Mouse (Mus musculus) adrenal gland, adult 8-10 months (tissue): Measurements from ENCODE around the gene P2rx6. TPM values are rescaled to one million over a fixed set of nuclear protein-coding genes. Genes with fewer than 3 reads are reported as not detected.

Experiments used
- total RNA-seq, 4 experiments: library from RNA; stranded (reverse); gene quantifications; 2 replicates each; pipeline ENCODE4 v1.2.4; 2022

Gene P2rx6
- total RNA-seq, 4 experiments from 2014 or later, result 0.55 to 2.9 (median 1.6) TPM

Other genes starting within 250 kb of the P2rx6 start
- gene Serpind1, start 230.5 kb upstream of the P2rx6 start, total RNA-seq, result under 1 TPM; 0.15 to 0.52 (median 0.35) TPM
- gene Snap29, start 155.9 kb upstream of the P2rx6 start, total RNA-seq, result 10 to 100 TPM; 26.7 to 32.4 (median 29.4) TPM
- 100 to 1,000 TPM in 2 of 4 experiments, 10 to 100 TPM in 2; 86.3 to 111 (median 102) TPM for gene Pi4ka, start 155.6 kb upstream of the P2rx6 start, total RNA-seq
- gene Crkl, start 109.9 kb upstream of the P2rx6 start, total RNA-seq, result 10 to 100 TPM; 27.7 to 38.9 (median 36.1) TPM
- 10 to 100 TPM in 3 of 4 experiments, 1 to 10 TPM in 1; 7.9 to 47.0 (median 29.0) TPM for gene Aifm3, start 72.3 kb upstream of the P2rx6 start, total RNA-seq
- 100 to 1,000 TPM in 2 of 4 experiments, 10 to 100 TPM in 2; 64.4 to 118 (median 88.8) TPM for gene Lztr1, start 53.2 kb upstream of the P2rx6 start, total RNA-seq
- gene Thap7, start 30.7 kb upstream of the P2rx6 start, total RNA-seq, result 10 to 100 TPM; 40.6 to 51.2 (median 45.5) TPM
- under 1 TPM in 3 of 4 experiments, not detected in 1; 0.12 to 0.46 (median 0.34) TPM for gene Lrrc74b, start 638 bp upstream of the P2rx6 start, total RNA-seq
- 10 to 100 TPM in 3 of 4 experiments, 1 to 10 TPM in 1; 7.9 to 47.4 (median 28.9) TPM for gene Slc7a4, start 21.3 kb downstream of the P2rx6 start, total RNA-seq
- gene Smpd4, start 57.5 kb downstream of the P2rx6 start, total RNA-seq, result 10 to 100 TPM; 33.4 to 48.2 (median 40.4) TPM
- gene Ccdc74a, start 84.6 kb downstream of the P2rx6 start, total RNA-seq, result 1 to 10 TPM in 3 of 4 experiments, under 1 TPM in 1; 0.81 to 3.8 (median 2.1) TPM
- 10 to 100 TPM; 54.1 to 95.8 (median 62.0) TPM for gene Med15, start 171.0 kb downstream of the P2rx6 start, total RNA-seq
- 10 to 100 TPM; 40.5 to 65.6 (median 50.8) TPM for gene Klhl22, start 197.7 kb downstream of the P2rx6 start, total RNA-seq
- gene Scarf2, start 235.4 kb downstream of the P2rx6 start, total RNA-seq, result 10 to 100 TPM; 11.8 to 14.9 (median 13.1) TPM